Mouse (Mus musculus): ENCODE measurements around the gene Wrap73.

Wrap73 gene

GRCm38 (mm10) chr4:154139671-154140181 lies 2.4 kb upstream of the Wrap73 start:
- DNase-seq (ENCODE audit: low read depth), result no peak

DNA sequence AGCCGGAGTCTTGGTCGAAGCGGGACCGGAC lies 2.2 kb upstream of the Wrap73 start, which contains the start of gene Trp73:
TSS of gene Trp73 (minus strand) at position 27 of the 31 bp plus-strand sequence.
- DNase-seq (ENCODE audit: low read depth), result no peak

DNA sequence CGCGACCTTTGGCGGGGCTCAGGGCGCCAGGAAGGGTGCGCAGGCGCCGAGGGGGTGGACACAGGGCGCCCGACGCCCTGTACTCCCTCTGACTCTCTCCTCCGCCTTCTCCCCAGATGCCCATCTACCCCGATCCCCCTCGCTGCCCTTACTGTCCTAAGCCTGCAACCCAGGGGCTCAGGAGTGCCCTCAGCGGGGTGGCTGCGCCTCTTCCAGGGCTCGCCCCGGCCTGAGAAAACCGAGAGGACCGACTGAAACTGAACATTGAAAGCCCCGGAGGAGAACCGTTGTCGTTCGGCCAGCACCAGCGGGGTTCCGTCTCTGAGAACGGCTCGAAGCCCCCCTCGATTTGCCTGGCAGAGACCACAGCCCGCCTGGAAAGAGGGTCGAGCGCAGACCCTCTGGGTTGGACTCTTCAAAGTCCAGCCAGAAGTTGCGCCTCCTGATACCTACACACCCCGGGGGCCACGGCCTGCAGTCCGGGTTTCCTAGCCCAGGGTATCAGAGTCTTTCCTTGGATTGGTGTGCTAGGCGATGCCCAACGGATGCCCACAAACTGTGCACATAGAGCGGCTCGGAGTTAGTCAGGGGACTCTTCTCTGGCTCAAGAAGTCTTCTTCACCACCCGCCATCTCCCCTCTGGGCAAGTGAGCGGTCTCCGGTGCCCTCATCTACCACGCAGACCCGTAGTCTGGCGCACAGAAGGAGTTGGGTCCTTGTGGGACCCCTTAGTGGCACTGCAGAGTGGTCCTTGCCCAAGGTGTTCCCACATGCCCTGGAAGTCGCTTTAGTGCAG lies 1.8 kb upstream of the Wrap73 start:
- DNase-seq (ENCODE audit: low read depth), result no peak

GRCm38 (mm10) chr4:154141009-154141867 lies 934 bp upstream of the Wrap73 start:
- DNase-seq (ENCODE audit: low read depth), result no peak

- DNase-seq (ENCODE audit: low read depth), result no peak
These were observed 2.5 kb downstream of the Wrap73 start for GRCm38 (mm10) chr4:154144712-154145111.

- no peak for DNase-seq (ENCODE audit: low read depth)
These were observed 4.2 kb downstream of the Wrap73 start for GRCm38 (mm10) chr4:154146342-154146741.

DNA sequence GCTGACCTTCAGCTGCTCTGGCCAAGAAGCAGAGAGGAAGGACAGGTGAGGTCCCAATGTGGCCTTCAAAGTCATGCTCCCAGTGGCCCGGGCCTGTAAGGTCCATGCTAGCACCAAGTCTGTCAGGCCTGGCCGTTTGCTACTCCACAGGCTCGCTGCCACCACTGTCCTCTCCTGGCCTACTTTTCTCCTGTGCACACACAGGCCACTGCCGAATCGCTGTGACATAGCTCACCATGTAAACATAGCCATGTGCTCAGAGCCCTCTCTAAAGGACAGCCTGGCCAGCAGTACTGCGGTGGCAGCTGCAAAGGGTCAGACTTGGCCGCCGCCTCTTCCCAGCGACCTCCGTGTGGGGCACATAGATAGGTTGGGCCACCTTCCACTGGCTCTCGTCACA lies 11.9 kb downstream of the Wrap73 start:
- DNase-seq (ENCODE audit: low read depth), result no peak

DNA sequence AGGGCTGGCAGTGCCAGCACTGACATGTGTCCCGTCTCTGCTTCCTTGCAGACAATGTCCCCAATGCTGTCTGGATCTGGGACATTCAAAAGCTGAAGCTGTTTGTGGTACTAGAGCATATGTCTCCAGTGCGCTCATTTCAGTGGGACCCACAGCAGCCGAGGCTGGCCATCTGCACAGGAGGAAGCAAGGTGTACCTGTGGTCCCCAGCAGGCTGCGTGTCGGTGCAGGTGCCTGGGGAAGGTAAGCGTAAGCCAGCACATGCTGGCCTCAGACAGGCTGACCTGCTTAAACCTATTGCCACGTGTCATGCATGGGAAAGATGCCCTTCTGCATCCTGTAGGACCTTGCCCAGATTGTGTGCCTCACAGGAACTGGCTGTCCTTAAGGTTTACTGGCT lies 13.9 kb downstream of the Wrap73 start:
- DNase-seq (ENCODE audit: low read depth), result no peak

GRCm38 (mm10) chr4:154157970-154158662 lies 15.9 kb downstream of the Wrap73 start:
- DNase-seq (ENCODE audit: low read depth), result no peak

GRCm38 (mm10) chr4:154159002-154159401 lies 16.8 kb downstream of the Wrap73 start:
- DNase-seq (ENCODE audit: low read depth), result peak; percentile 82

- peak; percentile 55 for DNase-seq (ENCODE audit: low read depth)
These were observed 17.9 kb downstream of the Wrap73 start for GRCm38 (mm10) chr4:154159961-154160537.

- peak; percentile 97 for DNase-seq (ENCODE audit: low read depth)
These were observed 18.6 kb downstream of the Wrap73 start, which contains the start of gene Tprgl for GRCm38 (mm10) chr4:154160538-154161390. Gene Tprgl, minus strand, starts transcription at chr4:154160666.

- peak; percentile 66 for DNase-seq (ENCODE audit: low read depth)
These were observed 21.1 kb downstream of the Wrap73 start for GRCm38 (mm10) chr4:154163296-154163695.

GRCm38 (mm10) chr4:154167053-154167452 lies 24.9 kb downstream of the Wrap73 start:
- DNase-seq (ENCODE audit: low read depth), result peak; percentile 45

- DNase-seq (ENCODE audit: low read depth), result no peak
These were observed 27.8 kb downstream of the Wrap73 start for GRCm38 (mm10) chr4:154170021-154170420.

DNA sequence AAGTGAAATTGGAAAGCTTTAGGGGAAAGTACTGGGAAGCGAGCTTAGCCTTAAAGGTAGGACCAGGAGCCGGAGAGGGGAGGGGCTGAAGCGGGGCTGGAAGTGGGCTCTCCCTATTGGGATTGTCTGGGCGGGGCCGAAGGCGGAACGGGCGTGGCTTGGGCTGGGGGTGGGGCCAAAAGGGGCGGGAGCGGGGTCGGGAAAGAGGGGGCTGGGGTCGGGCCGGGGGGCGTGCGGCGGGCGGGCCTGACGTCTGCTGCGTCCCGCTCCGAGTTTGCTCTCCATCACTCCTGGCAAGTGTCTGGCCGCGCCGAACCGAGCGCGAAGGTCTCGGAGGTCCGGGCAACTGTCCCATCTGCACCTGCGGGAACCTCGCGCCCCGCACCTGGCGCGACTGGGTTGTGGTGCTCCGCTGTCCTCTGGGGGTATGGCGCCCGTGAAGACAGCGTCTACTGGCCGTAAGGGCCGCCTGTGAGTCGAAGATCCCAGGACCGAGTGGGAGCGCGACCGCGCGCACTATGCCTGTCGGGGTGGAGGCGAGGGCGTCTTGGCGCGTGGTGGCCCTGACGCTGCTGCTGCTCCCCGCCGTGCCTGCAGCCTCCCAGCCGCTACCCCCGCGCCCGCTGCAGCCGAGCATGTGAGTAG lies 28.5 kb downstream of the Wrap73 start, which contains the start of gene Megf6:
TSS of gene Megf6 (plus strand) at position 225 of the 645 bp plus-strand sequence.
- no peak for DNase-seq (ENCODE audit: low read depth)

DNA sequence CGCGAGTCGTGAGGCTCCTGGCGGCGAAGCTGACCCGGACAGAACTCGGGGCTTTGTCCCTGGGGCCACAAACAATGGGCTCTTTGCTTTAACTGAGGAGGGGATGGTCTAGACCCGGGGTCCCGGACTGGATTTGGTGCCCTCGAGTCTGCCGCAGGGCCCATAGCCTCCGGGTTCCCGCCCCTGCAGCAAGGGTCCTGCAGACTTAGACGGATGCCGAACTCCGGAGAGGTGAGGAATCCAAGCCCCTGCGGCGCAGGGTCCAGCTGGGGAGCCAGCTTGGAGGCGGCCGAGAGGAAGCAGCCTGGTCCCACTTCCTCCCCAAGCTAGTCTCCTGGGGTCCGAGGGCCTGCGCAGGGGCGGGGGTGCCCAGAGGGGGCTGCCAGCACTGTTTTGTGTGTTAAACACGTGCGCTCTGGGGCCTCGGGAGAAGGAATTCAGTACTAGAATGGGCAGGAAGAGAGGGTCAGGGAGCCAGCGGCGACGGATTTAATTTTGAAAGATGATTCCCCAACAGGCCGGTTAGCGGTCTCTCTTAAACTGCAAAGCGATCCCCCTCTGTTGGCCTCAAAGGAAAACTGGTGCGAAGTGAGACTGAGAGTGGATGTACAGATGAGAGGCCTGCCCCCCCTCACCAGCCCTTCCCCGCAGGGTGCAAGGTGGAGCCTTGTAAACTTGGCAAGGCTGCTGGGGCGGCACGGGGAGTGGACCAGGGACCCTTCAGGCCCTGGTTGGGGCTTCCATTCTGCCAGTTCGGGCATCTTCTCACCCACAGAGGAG lies 29.2 kb downstream of the Wrap73 start:
- no peak for DNase-seq (ENCODE audit: low read depth)

DNA sequence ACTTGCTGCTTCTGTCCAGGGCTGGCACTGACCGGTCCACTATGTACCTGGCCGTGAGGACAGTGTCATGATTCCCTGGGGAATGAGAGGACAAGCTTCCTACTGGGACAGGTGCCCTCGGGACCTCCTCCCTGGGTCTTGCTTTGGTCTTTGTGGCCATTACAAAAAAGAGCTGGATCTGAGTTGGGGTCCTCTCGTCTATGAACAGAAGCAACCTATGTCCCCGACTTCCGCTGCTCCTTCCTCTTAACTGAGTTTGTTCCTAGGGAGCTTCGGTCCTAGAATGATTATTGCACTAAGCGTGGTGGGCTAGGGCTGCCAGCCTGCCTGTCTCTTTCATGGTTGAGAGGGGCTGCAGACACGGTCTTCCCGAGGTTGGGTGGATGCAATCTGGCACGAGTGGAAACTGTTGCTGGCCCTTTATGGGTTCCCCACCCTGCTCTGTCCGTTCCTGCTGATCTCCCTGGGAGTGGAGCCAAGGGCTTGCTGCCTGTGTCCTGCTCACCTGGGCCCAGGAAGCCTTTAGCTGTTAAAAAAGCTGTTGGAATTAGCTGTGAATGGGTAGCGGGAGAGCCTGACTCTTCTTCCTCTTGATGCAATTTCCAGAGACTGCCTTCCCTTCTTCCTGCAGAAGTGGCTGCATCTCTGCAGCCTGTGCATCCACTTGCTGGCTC lies 29.9 kb downstream of the Wrap73 start:
- DNase-seq (ENCODE audit: low read depth), result no peak

GRCm38 (mm10) chr4:154177257-154177656 lies 35.1 kb downstream of the Wrap73 start:
- DNase-seq (ENCODE audit: low read depth), result no peak

DNA sequence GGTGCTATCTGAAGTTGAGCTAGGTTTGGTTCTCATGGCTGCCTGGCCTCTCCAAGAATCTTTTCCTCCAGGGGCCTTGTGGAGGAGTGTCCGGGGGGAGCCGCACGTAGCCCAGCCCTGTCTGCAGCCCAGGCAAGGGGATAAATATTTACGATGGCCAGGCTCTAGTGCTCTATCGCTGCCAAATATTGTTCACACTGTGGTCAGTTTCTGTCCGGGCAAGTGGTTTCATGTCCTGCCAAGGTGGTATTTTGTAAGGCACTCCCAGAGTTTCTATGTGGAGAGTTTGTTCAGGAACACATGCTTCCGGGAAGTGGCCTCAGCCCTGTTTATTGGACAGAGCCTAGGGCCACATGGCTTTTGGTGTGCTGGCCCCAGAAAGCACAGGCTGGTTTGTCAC lies 38.8 kb downstream of the Wrap73 start:
- no peak for DNase-seq (ENCODE audit: low read depth)
